Mouse (Mus musculus) stomach, embryonic 15.5 days (tissue): Measurements from ENCODE around the gene Slc48a1. TPM values are rescaled to one million over a fixed set of nuclear protein-coding genes. Genes with fewer than 3 reads are reported as not detected.

Experiments used
- ATAC-seq: fragments of 200-750 bp; cut with Nextera tagmentation; 2 replicates; pipeline ENCODE4 v1.8.0; 2017; ENCODE audit warnings: low read depth, moderate number of reproducible peaks, moderate TSS enrichment; ENCODE audit not compliant: insufficient read depth, low FRiP score
- H3K27ac ChIP-seq: fragments of 300-500 bp; sonication (generic); 2 replicates; pipeline ENCODE4 v1.5.1; 2015; ENCODE audit warnings: mild to moderate bottlenecking, inconsistent platforms
- H3K27me3 ChIP-seq: fragments of 300-500 bp; sonication (generic); replicated peaks from 2 replicates; pipeline ENCODE4 v1.6.1; 2015; ENCODE audit warnings: inconsistent platforms
- H3K36me3 ChIP-seq: fragments of 300-500 bp; sonication (generic); 2 replicates; pipeline ENCODE4 v1.6.1; 2015; ENCODE audit warnings: inconsistent platforms
- H3K4me1 ChIP-seq: fragments of 300-500 bp; sonication (generic); 2 replicates; pipeline ENCODE4 v1.6.1; 2015; ENCODE audit warnings: inconsistent platforms
- H3K4me2 ChIP-seq: fragments of 300-500 bp; sonication (generic); 2 replicates; pipeline ENCODE4 v1.6.1; 2015; ENCODE audit warnings: mild to moderate bottlenecking, inconsistent platforms
- H3K4me3 ChIP-seq: fragments of 300-500 bp; sonication (generic); replicated peaks from 2 replicates; pipeline ENCODE4 v1.5.1; 2015; ENCODE audit warnings: inconsistent platforms
- H3K9ac ChIP-seq: fragments of 300-500 bp; sonication (generic); 2 replicates; pipeline ENCODE4 v1.6.1; 2015; ENCODE audit warnings: inconsistent platforms
- H3K9me3 ChIP-seq: fragments of 300-500 bp; sonication (generic); 2 replicates; pipeline ENCODE4 v1.6.1; 2016; ENCODE audit warnings: inconsistent platforms
- WGBS: fragments of 180-500 bp; shearing (Covaris S2); methylation state at CpG from one replicate; pipeline ENCODE4 v1.1.7; 2015; 5-methylcytosine and 5-hydroxymethylcytosine counted together
- polyA plus RNA-seq: library from polyadenylated mRNA; unstranded; fragments of >200 nt; fragmentation: Nextera tagmentation; extraction: Ambion mirVana; gene quantifications from 2 replicates; pipeline ENCODE4 v1.2.1, GENCODE M21; 2015

The Slc48a1 gene
- polyA plus RNA-seq, 1 experiment from 2014 or later: 41.9 TPM

DNA sequence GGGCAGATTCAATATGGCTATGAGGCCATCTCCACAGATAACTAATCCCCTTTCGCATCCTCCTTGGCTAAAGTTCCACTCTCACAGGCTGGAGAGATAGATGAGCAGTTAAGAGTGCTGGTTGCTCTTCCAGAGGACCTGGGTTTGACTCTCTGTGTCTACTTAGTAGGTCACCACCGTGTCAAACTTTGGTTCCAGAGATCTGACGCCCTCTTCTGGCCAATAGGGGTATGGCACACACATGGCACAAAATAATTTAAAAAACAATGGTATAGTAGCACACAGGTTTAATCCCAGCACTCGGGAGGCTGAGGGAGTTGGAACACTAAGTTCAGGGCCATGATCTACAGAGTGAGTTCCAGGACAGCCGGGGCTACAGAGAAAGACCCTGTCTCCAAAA lies 15.9 kb downstream of the Slc48a1 start:
- no peak overlapping the region for H3K4me3 ChIP-seq
- H3K4me2 ChIP-seq: no peak overlapping the region
- H3K27me3 ChIP-seq: no peaks in the 10 kb centered on the region
- no peak overlapping the region for H3K27ac ChIP-seq
- peaks cover 31% of the 10 kb centered on the region for H3K36me3 ChIP-seq
- 73% methylated on average over 5 of the region's 5 CpGs for WGBS
- H3K4me1 ChIP-seq: no peaks in the 10 kb centered on the region
- ATAC-seq: no peak
- no peak overlapping the region for H3K9ac ChIP-seq
- H3K9me3 ChIP-seq: no peaks in the 10 kb centered on the region

DNA sequence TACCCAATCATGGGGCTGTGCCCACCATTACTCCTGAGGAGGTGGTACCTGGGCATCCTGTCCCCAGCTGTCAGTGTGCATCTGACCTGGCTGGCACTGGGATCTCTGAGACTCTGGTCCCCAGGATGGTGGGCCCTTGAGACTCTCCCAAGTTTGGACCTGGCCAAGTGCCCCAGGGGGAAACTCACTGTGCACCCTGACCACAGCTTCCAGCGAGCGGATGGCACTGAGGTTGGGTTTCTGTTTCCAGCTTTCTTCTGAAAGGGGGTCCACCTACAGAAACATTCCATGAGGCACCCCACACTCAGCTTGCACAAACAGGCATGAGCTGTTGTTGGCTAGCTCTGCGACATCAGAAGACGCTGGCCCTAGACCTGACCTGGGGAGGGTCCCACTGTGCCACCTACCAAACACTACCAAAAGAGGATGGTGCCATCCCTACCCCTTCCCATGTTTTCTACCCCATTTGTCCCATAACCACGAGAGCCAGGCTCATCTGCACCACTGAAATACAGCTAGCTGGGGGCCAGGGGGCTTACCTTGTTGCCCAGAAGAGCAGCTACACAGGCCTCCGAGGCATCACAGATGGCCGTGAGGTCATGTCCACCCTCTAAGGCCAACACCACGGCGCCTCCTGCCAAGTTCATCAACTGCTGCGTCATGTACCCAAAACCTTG lies 17.4 kb downstream of the Slc48a1 start:
- WGBS: 93% methylated on average over 10 of the region's 10 CpGs
- Histone ChIP-seq H3K9ac (no peak overlapping the region), H3K36me3 (peaks cover 39% of the 10 kb centered on the region), H3K27me3 (no peaks in the 10 kb centered on the region), H3K4me1 (no peaks in the 10 kb centered on the region), H3K4me3 (no peak overlapping the region), H3K4me2 (no peak overlapping the region), H3K27ac (no peak overlapping the region), H3K9me3 (no peaks in the 10 kb centered on the region)
- no peak for ATAC-seq

GRCm38 (mm10) chr15:97796674-97797310 lies 18.5 kb downstream of the Slc48a1 start:
- ATAC-seq: no peak
- Histone ChIP-seq H3K4me3 (no peak overlapping the region), H3K9ac (no peak overlapping the region), H3K9me3 (no peaks in the 10 kb centered on the region), H3K27me3 (no peaks in the 10 kb centered on the region), H3K27ac (no peak overlapping the region), H3K36me3 (peaks cover 34% of the 10 kb centered on the region), H3K4me1 (no peaks in the 10 kb centered on the region), H3K4me2 (no peak overlapping the region)
- WGBS: 93% methylated on average over 17 of the region's 17 CpGs

GRCm38 (mm10) chr15:97798134-97798533 lies 19.8 kb downstream of the Slc48a1 start:
- Histone ChIP-seq H3K36me3 (peaks cover 33% of the 10 kb centered on the region), H3K4me2 (no peak overlapping the region), H3K9me3 (no peaks in the 10 kb centered on the region), H3K4me3 (no peak overlapping the region), H3K27ac (no peak overlapping the region), H3K4me1 (0 out of 2 replicates have a peak, but pooled peaks cover 4% of the 10 kb centered on the region), H3K9ac (no peak overlapping the region), H3K27me3 (no peaks in the 10 kb centered on the region)
- WGBS: 71% methylated on average over 17 of the region's 17 CpGs
- ATAC-seq: no peak

DNA sequence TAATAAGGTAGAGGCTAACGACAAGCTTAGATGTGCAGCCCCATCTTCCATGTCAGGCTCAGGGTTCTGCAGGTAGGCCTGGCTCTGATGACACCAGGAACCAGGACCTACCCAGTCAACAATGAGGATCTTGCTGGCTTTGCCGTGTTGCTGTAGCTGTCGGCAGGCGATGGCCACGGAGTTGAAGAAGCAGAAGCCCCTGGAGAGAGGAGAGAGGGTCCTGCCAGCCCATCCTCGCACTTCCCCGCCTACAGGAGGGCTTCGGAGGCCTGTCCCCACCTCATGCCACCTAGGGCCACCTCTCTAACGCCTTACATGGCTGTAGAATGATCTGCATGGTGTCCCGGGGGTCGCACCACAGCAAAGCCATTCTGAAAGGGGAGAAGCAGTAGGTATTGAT lies 21.1 kb downstream of the Slc48a1 start:
- Histone ChIP-seq H3K4me3 (no peak overlapping the region), H3K9me3 (no peaks in the 10 kb centered on the region), H3K4me1 (0 out of 2 replicates have a peak, but pooled peaks cover 4% of the 10 kb centered on the region), H3K27me3 (no peaks in the 10 kb centered on the region), H3K27ac (no peak overlapping the region), H3K4me2 (no peak overlapping the region), H3K9ac (no peak overlapping the region), H3K36me3 (peaks cover 22% of the 10 kb centered on the region)
- ATAC-seq: no peak
- 87% methylated on average over 11 of the region's 11 CpGs for WGBS

- Histone ChIP-seq H3K4me1 (0 out of 2 replicates have a peak, but pooled peaks cover 4% of the 10 kb centered on the region), H3K4me2 (no peak overlapping the region), H3K27ac (no peak overlapping the region), H3K27me3 (no peaks in the 10 kb centered on the region), H3K9ac (no peak overlapping the region), H3K9me3 (no peaks in the 10 kb centered on the region), H3K36me3 (peaks cover 26% of the 10 kb centered on the region), H3K4me3 (no peak overlapping the region)
- ATAC-seq: no peak
- 88% methylated on average over 13 of the region's 13 CpGs for WGBS
Measured at GRCm38 (mm10) chr15:97800853-97801252, 22.5 kb downstream of the Slc48a1 start.

GRCm38 (mm10) chr15:97801811-97802210 lies 23.5 kb downstream of the Slc48a1 start:
- H3K9me3 ChIP-seq: no peaks in the 10 kb centered on the region
- no peaks in the 10 kb centered on the region for H3K27me3 ChIP-seq
- H3K4me1 ChIP-seq: 0 out of 2 replicates have a peak, but pooled peaks cover 4% of the 10 kb centered on the region
- no peak overlapping the region for H3K9ac ChIP-seq
- peaks cover 24% of the 10 kb centered on the region for H3K36me3 ChIP-seq
- no peak overlapping the region for H3K27ac ChIP-seq
- H3K4me3 ChIP-seq: no peak overlapping the region
- no peak overlapping the region for H3K4me2 ChIP-seq
- 80% methylated on average over 7 of the region's 7 CpGs for WGBS
- ATAC-seq: no peak

GRCm38 (mm10) chr15:97802575-97802974 lies 24.3 kb downstream of the Slc48a1 start:
- Histone ChIP-seq H3K36me3 (peaks cover 32% of the 10 kb centered on the region), H3K9ac (no peak overlapping the region), H3K27ac (no peak overlapping the region), H3K4me2 (no peak overlapping the region), H3K9me3 (no peaks in the 10 kb centered on the region), H3K4me1 (0 out of 2 replicates have a peak, but pooled peaks cover 4% of the 10 kb centered on the region), H3K27me3 (no peaks in the 10 kb centered on the region), H3K4me3 (no peak overlapping the region)
- 36% methylated on average over 13 of the region's 13 CpGs for WGBS
- ATAC-seq: peak; percentile 19; the same call in 1 of the 2 replicates

GRCm38 (mm10) chr15:97807867-97808266 lies 29.5 kb downstream of the Slc48a1 start:
- no peak for ATAC-seq
- Histone ChIP-seq H3K9me3 (no peaks in the 10 kb centered on the region), H3K4me1 (peaks cover 10% of the 10 kb centered on the region), H3K36me3 (peaks cover 41% of the 10 kb centered on the region), H3K4me3 (no peak overlapping the region), H3K4me2 (no peak overlapping the region), H3K27me3 (no peaks in the 10 kb centered on the region), H3K9ac (no peak overlapping the region), H3K27ac (no peak overlapping the region)
- 72% methylated on average over 12 of the region's 12 CpGs for WGBS

DNA sequence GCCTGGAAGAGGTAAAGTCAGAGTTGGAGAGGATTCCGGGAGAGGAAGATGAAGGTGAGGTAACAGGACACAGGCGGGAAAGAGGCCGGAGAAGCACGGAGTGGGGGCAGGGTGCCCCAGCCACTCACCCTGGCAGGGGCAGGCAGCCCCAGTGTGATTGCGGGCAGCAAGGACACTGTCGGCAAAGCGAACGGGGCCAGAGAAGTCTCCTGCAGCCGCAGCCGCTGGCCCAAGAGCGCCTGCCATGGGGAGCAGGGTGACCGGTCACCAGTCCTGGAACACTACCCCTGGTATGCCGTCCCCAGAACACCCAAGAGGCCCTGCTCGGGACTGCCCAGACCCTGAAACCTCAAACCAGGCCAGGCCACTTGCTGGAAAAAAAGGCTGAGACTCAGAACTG lies 30.2 kb downstream of the Slc48a1 start:
- peaks cover 17% of the 10 kb centered on the region for H3K4me1 ChIP-seq
- H3K9ac ChIP-seq: no peak overlapping the region
- WGBS: 87% methylated on average over 14 of the region's 14 CpGs
- H3K27me3 ChIP-seq: no peaks in the 10 kb centered on the region
- no peaks in the 10 kb centered on the region for H3K9me3 ChIP-seq
- H3K4me3 ChIP-seq: no peak overlapping the region
- ATAC-seq: no peak
- no peak overlapping the region for H3K27ac ChIP-seq
- H3K36me3 ChIP-seq: peaks cover 41% of the 10 kb centered on the region
- no peak overlapping the region for H3K4me2 ChIP-seq

DNA sequence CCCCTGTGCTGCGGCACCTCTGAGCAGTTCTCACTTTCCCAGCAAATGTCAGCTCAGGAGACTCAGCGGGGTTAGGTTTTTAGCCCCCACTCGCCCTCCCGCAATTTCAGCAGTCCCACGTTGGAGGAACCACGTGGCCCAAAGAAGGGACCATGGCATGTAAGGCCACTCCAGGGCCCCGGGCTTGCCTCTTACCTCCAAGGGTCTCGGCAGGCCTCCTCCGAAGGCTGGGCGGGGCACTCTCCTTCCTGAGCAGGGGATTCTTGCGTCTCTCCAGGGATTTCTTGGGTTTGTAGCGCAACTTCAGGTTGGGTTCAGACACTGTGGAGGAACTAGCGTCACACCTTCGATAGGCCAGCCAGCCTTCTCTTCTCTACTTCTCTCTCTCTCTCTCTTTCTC lies 30.9 kb downstream of the Slc48a1 start:
- no peak for ATAC-seq
- Histone ChIP-seq H3K4me2 (no peak overlapping the region), H3K27ac (no peak overlapping the region), H3K4me3 (no peak overlapping the region), H3K9ac (no peak overlapping the region), H3K36me3 (peaks cover 41% of the 10 kb centered on the region), H3K27me3 (no peaks in the 10 kb centered on the region), H3K4me1 (peaks cover 24% of the 10 kb centered on the region), H3K9me3 (no peaks in the 10 kb centered on the region)
- WGBS: 80% methylated on average over 14 of the region's 14 CpGs

DNA sequence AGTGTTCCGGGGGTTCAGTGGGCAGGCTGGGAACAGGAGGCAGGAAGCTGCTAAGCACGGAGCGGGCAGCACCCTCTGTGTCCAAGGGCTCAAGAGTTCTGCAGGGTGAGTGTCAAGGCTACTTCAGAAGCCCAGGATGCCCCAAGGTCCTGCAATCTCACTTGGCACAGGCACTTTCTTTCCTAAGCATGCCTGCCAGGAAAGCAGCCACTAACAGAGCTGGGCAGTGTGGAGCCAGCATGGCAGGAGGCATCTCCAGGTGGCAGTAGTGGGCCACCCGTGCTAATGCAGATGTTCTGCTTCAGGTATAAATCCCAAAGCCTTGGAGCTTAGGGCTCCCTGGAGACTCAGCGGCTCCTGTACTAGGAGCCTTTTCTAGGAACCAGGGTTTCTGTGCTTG lies 31.6 kb downstream of the Slc48a1 start:
- Histone ChIP-seq H3K9me3 (no peaks in the 10 kb centered on the region), H3K4me3 (no peak overlapping the region), H3K9ac (no peak overlapping the region), H3K27ac (no peak overlapping the region), H3K4me2 (no peak overlapping the region), H3K27me3 (no peaks in the 10 kb centered on the region), H3K36me3 (peaks cover 38% of the 10 kb centered on the region), H3K4me1 (peaks cover 30% of the 10 kb centered on the region)
- 81% methylated on average over 5 of the region's 5 CpGs for WGBS
- no peak for ATAC-seq
